Mouse (Mus musculus): ENCODE results near the gene Hist1h4c.

GRCm38 (mm10) chr13:23732156-23732804 is 34.0 kb upstream of the Hist1h4c start:
- no peak for TF ChIP-seq POLR2A (IDR thresholded peaks at IDR 0.05; ENCODE audit: insufficient read length, low read depth)
- TF ChIP-seq MYOD1 (IDR thresholded peaks at IDR 0.05; ENCODE audit: control insufficient read depth in 1 of 3, insufficient read length in 2 of 3, low read depth in 2 of 3) = no peak
- no peak for TF ChIP-seq POLR2AphosphoS2 (IDR thresholded peaks at IDR 0.05; ENCODE audit: insufficient read length, low read depth)
- TF ChIP-seq TCF12 (IDR thresholded peaks at IDR 0.05; ENCODE audit: insufficient read depth, poor library complexity, severe bottlenecking) = no peak
- TF ChIP-seq USF1 (IDR thresholded peaks at IDR 0.05; ENCODE audit: low read depth) = no peak
- TF ChIP-seq SRF (IDR thresholded peaks at IDR 0.05; ENCODE audit: control insufficient read depth, insufficient read length, low read depth) = no peak
- TF ChIP-seq MAX (IDR thresholded peaks at IDR 0.05; ENCODE audit: low read depth) = no peak
- TF ChIP-seq E2F4 (IDR thresholded peaks at IDR 0.05; ENCODE audit: insufficient read depth) = no peak
- TF ChIP-seq CEBPB (IDR thresholded peaks at IDR 0.05; ENCODE audit: insufficient read depth, poor library complexity, severe bottlenecking) = no peak
- TF ChIP-seq REST (IDR thresholded peaks at IDR 0.05; ENCODE audit: insufficient read depth, insufficient read length) = no peak
- no peak for TF ChIP-seq TCF3 (IDR thresholded peaks at IDR 0.05; ENCODE audit: insufficient read length, low read depth)

Measured in myocyte (in vitro differentiated cells).